Mouse (Mus musculus): ENCODE results near the gene Slco2b1.

The Slco2b1 gene

DNA sequence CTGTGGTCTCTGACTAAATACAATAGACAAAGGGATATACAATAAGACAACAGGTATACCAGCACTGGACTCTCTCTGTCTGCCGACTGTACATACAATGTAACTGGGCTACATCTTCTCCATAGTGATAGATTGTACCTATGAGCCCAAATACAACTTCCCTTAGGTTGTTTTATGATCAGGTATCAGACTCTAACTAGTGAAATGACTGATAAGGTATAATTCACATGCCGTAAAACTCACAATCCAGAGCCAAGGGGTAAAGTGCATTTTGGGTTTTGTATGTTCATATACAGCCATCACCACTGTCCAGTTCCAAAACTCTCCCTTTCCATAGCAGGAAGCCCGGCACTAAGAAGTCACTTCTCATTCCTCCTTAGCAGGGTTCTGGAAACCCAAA is 17.8 kb downstream of the Slco2b1 start:
- DNase-seq = no peak

- DNase-seq = no peak
Measured at GRCm38 (mm10) chr7:99692396-99692795, 18.7 kb downstream of the Slco2b1 start.

- no peak for DNase-seq
Measured at GRCm38 (mm10) chr7:99690819-99691218, 20.3 kb downstream of the Slco2b1 start.

DNA sequence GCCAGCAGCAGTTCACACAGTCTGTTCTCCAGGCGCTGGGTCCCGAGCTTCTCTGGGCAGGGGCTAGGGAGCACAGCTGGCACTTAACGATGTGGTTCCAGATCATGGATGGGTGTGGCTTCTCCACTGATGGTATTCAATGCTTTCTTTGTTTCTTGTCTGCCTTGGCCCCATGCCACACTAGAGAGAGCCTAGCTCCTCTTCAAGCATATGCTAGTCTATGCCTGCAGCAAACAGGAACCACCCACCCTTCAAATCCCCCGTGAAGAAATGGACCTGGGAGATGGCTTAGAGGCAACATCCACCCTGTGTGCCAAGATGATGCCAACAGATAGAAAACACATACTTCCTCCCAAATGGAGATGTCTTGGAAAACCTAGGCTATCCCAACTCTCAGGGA is 27.1 kb downstream of the Slco2b1 start:
- no peak for DNase-seq

- no peak for DNase-seq
Measured at GRCm38 (mm10) chr7:99680771-99681170, 30.4 kb downstream of the Slco2b1 start.

DNA sequence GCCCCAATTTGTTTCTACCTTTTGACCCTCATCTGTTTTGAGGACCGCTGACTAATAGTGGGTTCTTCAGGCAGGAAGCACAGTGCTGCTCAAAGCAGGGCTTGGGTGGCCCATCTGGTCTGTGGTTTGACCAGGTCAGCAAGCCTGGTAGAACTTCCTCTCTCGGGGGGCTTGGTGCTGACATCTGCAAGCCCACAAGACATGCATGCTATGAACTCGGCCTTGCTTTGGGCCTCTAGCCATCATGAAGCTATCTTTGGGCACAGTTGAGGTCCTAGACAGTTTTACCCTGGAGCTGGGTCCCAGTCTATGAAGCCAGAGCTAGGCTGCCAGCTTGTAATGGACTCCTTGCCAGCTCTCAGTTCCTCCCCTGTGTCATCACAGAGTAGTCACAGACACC is 36.2 kb downstream of the Slco2b1 start:
- DNase-seq = no peak

DNA sequence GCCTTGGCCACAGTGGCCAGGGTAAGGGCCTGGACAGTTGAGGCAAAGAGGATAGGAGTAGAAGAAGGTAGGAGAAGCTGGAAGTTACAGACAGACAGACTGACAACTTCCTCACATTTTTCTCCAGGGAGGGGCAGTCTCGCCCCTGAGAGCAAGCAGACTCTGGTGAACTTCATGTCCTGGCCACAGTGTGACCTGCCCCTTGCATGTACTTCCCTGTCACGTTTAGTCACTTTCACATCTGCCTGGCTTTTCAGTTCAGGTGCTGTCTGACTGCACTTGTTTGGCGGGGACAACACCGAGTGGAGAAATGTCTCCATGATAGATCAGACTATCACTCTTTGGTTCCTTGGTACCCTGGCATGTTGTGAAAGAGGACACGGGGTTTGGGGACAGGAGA is 36.9 kb downstream of the Slco2b1 start:
- no peak for DNase-seq

DNA sequence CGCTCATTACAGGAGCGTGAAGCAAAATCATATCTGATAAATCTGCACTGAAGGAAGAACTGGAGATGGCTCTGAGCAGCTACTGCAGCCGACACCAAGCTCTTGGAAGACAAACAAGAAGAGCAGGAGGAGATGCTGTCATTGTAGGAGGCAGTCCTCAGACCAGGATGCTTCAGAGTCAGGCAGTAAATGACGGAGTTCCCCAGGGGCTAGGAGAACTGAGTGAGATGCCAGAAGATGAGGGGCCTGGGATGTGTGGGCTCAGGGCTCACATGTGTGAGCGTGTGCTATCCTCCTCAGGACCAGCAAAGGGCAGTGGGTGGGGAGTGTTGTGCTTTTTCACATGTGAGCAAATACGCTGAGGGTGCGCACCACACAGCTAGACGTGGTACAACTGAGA is 38.0 kb downstream of the Slco2b1 start:
- DNase-seq = no peak

DNA sequence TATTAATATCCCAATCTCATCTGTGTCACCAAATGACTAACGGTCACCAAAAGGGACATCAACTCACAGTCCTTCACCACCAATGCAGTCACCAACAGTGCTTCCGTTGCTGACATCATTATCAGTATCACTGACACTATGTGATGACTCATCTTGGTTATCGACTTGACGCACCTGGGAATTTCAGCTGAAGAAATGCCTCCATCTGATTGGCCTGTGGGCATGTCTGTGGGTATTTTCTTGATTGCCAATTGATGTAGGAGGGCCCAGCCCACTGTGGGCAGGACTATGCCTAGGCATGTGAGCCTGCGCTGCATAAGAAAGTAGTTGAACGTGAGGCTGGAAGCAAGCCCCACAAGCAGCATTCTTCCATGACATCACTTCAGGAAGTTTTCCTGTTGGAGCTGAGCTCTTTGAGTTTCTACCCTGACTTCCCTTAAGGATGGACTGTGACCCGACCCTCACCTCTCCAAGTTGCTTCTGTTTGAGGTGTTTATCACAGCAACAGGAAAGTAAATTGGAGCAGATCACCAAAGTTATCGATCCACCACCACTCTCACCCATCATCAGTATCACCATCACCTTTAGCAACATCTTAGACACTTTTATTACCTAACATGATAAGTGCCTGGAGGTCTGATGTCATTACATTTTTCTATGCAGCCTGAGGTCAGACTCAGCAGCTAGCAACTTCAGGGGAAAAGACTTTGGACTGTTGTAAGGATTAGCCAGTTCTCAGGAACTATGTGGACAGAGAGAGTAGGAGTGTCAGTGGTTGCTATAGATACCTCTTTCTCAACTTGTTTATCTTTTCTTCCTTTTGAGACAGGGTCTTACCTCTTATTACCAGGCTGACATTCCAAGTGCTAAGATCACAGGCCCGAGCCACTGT is 39.4 kb downstream of the Slco2b1 start:
- DNase-seq = no peak

GRCm38 (mm10) chr7:99670915-99671314 is 40.2 kb downstream of the Slco2b1 start:
- no peak for DNase-seq

GRCm38 (mm10) chr7:99668802-99669201 is 42.3 kb downstream of the Slco2b1 start:
- DNase-seq = no peak

GRCm38 (mm10) chr7:99667096-99667495 is 44.0 kb downstream of the Slco2b1 start:
- no peak for DNase-seq

GRCm38 (mm10) chr7:99665731-99666452 is 45.2 kb downstream of the Slco2b1 start:
- no peak for DNase-seq

DNA sequence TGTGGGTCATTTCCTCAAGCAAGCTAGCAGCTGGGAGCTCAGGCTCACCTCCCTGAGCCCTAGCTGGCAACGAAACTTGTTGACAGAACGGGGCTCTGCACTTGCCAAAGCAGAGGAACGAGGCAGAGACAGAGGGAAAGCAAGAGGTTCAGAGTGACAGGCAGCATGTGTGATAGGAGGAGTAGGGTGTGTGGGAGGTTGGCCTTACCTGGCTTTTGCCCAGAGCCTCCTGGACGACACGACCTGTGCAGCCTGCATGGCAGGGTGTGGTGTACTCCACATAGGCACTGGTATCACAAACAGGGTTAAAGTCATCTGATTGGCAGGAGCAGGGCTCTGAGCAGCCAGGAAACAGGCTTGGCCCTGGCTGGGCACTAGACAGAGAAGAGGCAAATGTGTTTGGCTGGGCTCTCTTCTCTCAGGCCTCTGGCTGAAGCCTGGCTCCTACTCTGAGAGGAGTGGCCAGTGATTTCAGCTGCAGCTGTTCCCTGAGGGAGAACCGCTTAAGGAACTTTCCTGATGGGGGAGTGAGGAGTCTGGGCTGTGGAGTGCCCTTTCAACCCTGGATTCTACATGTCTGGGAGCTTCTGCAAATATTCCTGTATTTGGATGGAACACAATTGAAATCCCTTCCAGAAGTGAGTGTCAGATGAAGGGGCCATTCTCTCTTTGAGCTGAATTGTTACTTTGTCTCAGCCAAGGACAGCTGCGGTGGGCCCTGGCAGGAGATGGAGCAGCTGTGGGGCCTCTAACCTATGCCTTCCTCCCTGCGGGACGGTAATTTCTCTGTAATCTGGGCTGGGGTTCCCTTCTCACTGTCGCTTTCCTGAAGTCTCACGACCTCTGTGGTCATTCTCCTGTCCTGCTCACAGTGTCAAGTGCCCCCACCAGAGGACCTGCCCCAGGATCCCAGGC is 46.3 kb downstream of the Slco2b1 start:
- DNase-seq = no peak

DNA sequence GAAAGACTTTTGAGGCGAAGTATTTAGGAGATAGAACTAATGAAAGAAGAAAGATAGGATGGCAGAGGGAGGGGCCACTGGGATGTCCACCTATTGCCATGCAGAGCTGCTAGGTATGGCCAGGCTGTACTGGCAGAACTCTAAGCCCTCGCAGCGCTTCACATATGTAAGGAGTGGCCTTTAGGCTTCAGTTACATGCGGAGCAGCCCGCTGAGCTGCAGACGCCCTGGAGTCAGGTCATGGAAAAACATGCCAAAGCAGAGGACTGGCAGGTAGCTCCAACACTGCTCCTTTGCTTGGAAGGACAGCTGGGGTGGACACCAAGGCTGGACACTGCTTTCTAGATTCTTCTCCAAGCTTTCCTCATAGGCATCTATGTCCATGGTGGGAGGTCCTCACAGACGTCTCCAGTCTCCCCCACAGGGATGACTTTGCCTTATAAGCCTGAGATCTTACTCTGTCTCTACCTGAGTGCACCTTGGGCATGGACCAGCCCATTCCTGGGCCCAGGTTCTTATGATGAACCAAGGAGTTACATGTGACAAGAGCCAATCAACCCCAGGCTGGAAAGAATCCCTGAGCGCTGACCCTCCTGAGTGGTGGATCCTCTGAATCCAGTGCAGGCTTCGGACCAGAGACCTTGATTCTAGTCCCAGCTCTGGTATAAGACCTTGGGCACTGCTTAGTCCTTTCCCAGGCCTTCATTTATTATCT is 47.5 kb downstream of the Slco2b1 start:
- no peak for DNase-seq

GRCm38 (mm10) chr7:99662311-99662710 is 48.8 kb downstream of the Slco2b1 start:
- DNase-seq = no peak

- no peak for DNase-seq
Measured at GRCm38 (mm10) chr7:99661571-99662230, 49.4 kb downstream of the Slco2b1 start.

DNA sequence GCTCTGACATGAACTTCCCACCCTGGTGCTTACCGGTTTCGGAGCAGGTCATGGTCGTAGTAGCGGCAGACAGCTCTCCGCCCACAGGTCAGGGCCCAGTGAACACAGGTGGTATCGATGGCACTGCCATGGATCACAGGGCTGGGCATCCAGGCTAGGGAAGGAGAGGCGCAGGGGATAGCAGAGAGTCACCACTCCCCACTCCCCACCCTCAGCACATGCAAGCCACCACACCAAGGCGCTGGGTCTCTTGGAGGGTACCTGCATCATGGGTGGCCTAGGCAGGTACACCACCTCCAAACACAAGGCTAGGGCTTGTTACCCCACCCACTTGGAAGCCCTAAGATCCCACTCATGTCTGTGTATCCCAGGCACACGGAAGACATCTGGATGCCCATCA is 50.1 kb downstream of the Slco2b1 start:
- DNase-seq = no peak

GRCm38 (mm10) chr7:99659379-99660029 is 51.6 kb downstream of the Slco2b1 start:
- peak; percentile 41 to 52 for DNase-seq

- no peak for DNase-seq
Measured at GRCm38 (mm10) chr7:99654244-99654643, 56.9 kb downstream of the Slco2b1 start.

DNA sequence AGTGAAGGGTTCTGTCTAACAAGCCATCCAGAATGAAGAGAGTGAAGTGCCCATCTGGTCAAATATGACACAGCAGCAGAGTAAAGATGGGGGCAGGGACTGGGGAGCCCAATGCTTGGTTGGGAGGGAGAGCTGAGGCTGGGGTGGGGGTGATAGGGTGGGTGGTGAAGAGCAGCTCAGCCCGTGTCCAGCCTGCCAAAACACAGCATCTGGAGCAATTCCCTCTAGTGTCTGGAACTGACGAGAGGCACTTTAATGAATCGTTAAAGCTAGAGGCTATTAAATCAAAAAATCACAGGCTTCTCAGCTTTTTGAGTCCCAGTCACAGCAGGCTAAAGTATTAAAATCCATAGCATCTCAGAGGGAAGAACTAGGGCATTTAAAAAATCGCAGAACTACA is 61.6 kb downstream of the Slco2b1 start:
- no peak for DNase-seq

All from thymus, adult 18-20 months (tissue).